Mouse (Mus musculus) thymus, postnatal 14 days (tissue): Measurements from ENCODE around the gene Cldn17.

Source experiments
- DNase-seq: peaks from one replicate; pipeline ENCODE4 v3.0.0; 2021

Cldn17 gene

DNA sequence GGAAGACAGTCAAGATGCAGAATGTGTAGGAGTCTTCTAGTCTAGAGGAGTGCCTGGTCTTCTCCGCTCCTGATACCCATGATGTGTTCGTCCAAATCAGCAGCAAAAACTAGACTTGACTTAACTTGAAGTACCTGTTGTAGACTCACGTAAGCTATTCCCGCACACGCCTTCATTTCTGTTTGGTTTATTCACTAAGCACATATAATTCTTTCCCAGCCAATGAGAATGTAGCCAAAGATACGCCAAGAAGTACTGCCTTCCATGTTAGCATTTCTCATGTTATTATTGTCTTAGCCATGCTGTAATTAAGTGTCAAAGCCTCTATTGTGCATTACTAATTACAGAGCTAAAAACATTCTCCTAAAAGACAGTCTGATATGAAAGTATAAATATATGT, at the start of gene Cldn17:
Cldn17 (minus strand) TSS at position 101 of the 400 bp plus-strand sequence.
- DNase-seq = no peak

- peak; percentile 27 for DNase-seq
Observed at GRCm38 (mm10) chr16:88542488-88542887, 35.7 kb upstream of the Cldn17 start.

GRCm38 (mm10) chr16:88539841-88540487, 33.2 kb upstream of the Cldn17 start:
- DNase-seq = no peak

DNA sequence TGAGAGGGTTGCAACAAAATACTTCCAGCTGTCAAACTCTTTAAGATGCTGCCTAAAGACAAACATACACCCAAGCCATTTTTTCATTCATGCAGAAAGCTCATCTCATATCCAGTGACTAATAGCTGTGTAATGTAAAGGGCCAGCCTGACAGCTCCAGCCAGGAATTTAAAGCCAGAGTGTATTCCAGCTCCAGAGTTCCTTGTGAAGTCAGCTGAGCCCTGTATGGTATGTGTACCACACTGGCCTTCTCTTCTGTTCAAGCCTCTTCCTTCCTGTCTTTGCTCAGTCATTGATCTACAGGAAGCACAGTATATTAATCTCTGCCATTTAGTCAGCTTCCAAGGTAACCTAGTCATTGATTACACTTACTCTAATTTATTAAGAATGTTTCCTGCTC, 4.6 kb upstream of the Cldn17 start:
- no peak for DNase-seq

DNA sequence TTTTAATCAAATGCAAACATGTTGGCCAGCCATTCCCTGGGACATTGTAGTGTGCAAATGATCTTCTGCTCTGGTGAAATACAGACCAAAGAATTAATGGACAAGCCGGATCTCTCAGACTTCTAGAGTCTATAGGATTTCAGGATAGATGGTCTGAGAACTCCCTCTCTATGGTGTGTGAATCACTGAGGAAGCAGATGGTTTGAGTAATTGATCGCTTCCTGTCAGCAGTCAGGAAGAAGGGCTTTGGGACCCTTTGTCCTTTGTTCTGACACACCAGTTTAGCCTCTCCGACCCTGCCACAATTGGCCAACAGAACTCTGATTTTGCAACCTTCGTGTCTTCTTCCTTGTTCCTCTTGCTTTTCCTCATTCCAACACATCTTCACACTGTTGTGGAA, 1.4 kb upstream of the Cldn17 start:
- no peak for DNase-seq

GRCm38 (mm10) chr16:88506338-88506737, 440 bp downstream of the Cldn17 start:
- DNase-seq = no peak

GRCm38 (mm10) chr16:88488096-88488495, 18.7 kb downstream of the Cldn17 start:
- no peak for DNase-seq

GRCm38 (mm10) chr16:88480011-88480774, 26.6 kb downstream of the Cldn17 start:
- DNase-seq = no peak

GRCm38 (mm10) chr16:88463235-88463634, 43.5 kb downstream of the Cldn17 start:
- no peak for DNase-seq
